Mouse (Mus musculus): ENCODE data around the gene Arhgef28.

DNA sequence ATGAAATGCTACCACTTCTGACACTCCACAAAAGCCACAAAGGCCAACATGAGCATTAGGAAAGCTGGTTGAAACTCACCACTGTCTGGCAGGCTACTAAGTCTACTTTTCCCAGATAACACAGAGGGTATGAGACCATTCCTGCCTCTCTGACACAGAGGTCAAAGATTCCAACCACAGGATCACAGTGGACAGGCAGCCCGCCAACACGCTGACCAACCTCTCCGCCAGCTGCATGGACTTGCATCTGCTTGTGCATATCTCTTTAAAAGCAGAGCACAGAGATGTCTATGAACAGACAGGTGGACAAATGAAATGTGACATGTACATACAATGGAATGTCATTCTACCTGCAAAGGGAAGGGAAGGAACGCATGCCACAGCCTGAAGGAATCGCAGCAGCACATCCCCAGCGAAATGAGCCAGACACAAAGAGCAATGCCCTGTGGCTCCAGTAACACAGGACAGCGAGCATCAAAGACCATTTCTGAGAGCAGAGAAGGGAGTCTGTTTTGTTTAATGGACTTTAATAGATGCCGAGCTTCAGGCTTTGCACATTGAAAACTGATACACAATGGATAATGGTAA is 59.6 kb downstream of the Arhgef28 start:
- no peak for TF ChIP-seq USF2 (IDR thresholded peaks at IDR 0.05; ENCODE audit: borderline replicate concordance in 1 of 2, insufficient read depth in 1 of 2, low read depth in 1 of 2, low read length in 2 of 2)
- no peak for TF ChIP-seq UBTF (IDR thresholded peaks at IDR 0.05; ENCODE audit: borderline replicate concordance, insufficient read depth, low read depth, low read length)
- TF ChIP-seq SMC3 (IDR thresholded peaks at IDR 0.05; ENCODE audit: low read depth, low read length): no peak
- no peak for TF ChIP-seq RCOR1 (IDR thresholded peaks at IDR 0.05; ENCODE audit: low read depth, low read length)
- TF ChIP-seq EP300 (IDR thresholded peaks at IDR 0.05; ENCODE audit: low read depth in 1 of 2, low read length in 2 of 2): no peak
- TF ChIP-seq NELFE (IDR thresholded peaks at IDR 0.05; ENCODE audit: low read depth, low read length): no peak
- TF ChIP-seq TCF12 (IDR thresholded peaks at IDR 0.05; ENCODE audit: low read depth, low read length): no peak
- no peak for TF ChIP-seq POLR2AphosphoS2 (IDR thresholded peaks at IDR 0.05; ENCODE audit: low read length)
- no peak for TF ChIP-seq POLR2A (IDR thresholded peaks at IDR 0.05; ENCODE audit: control insufficient read depth in 1 of 2, insufficient read depth in 1 of 2, low read depth in 1 of 2, low read length in 2 of 2, poor library complexity in 1 of 2)
- no peak for TF ChIP-seq CTCF (IDR thresholded peaks at IDR 0.05 in 2 of 3, conservative IDR thresholded peaks at IDR 0.05 in 1 of 3; ENCODE audit: control insufficient read depth in 1 of 3, insufficient read depth in 1 of 3, low read depth in 2 of 3, low read length in 3 of 3, poor library complexity in 1 of 3, severe bottlenecking in 1 of 3)
- no peak for TF ChIP-seq ZNF384 (IDR thresholded peaks at IDR 0.05; ENCODE audit: low read depth, low read length)
